ENCODE assay signal across 8 mouse cellular contexts in genomic region chr7:140035456-140035855, GRCm38 (mm10). TPM values are rescaled to one million over a fixed set of nuclear protein-coding genes. Genes with fewer than 3 reads are reported as not detected.
DNase-seq lines count a peak whose midpoint lies in the region; ATAC-seq and TF ChIP-seq lines count a peak whose summit lies in the region.

No protein-coding gene starts in this region.

- peaks cover 35% of the 10 kb centered on the region for H3K4me1 ChIP-seq in erythroblast, embryonic 14.5 days (ENCODE audit: control insufficient read depth)
- peaks cover 6% of the 10 kb centered on the region for H3K4me1 ChIP-seq in testis, adult 2 months (ENCODE audit: control insufficient read depth, insufficient read depth, low read length)
- H3K4me1 ChIP-seq in liver, embryonic 11.5 days (replicated peaks; ENCODE audit: control insufficient read depth, insufficient read depth, low read length) = peaks cover 8% of the 10 kb centered on the region; the same call in 1 of the 2 replicates

- peak overlapping the region; percentile 87 for H3K4me2 ChIP-seq in liver, embryonic 11.5 days

- TF ChIP-seq CTCF in testis, adult 2 months (IDR thresholded peaks at IDR 0.05; ENCODE audit: control insufficient read depth, insufficient read depth, insufficient replicate concordance, low read depth, low read length) = no peak

- no peaks in the 10 kb centered on the region for H3K9me3 ChIP-seq in erythroblast, embryonic 14.5 days (ENCODE audit: control insufficient read depth, low read length)
- no peaks in the 10 kb centered on the region for H3K9me3 ChIP-seq in liver, embryonic 11.5 days (ENCODE audit: control insufficient read depth, low read length)

- no peak for DNase-seq in testis, postnatal 14 days (ENCODE audit: low spot score)
- no peak for DNase-seq in liver, embryonic 11.5 days (ENCODE audit: low spot score)
- peak; percentile 15 for DNase-seq in testis, postnatal 10 days (ENCODE audit: low spot score)
- no peak for DNase-seq in frontal cortex, adult 2 months (ENCODE audit: extremely low spot score in 1 of 2, low spot score in 1 of 2)
- no peak for DNase-seq in embryo, embryonic 11 days

- no peak for ATAC-seq in erythroblast, adult 5-6 weeks (replicated peaks; ENCODE audit: low FRiP score, poor library complexity, severe bottlenecking)
- no peak for ATAC-seq in liver, embryonic 11.5 days (replicated peaks; ENCODE audit: low FRiP score)

- no peak overlapping the region for H3K27ac ChIP-seq in testis, adult 2 months (ENCODE audit: control insufficient read depth, insufficient read depth, low read depth, low read length)
- H3K27ac ChIP-seq in liver, embryonic 11.5 days (ENCODE audit: low read depth, low read length) = peak overlapping the region; percentile 72; the same call in 1 of the 2 replicates

- TF ChIP-seq POLR2A in testis, adult 2 months (IDR thresholded peaks at IDR 0.05; ENCODE audit: control insufficient read depth, low read depth, low read length) = no peak

- no peaks in the 10 kb centered on the region for H3K27me3 ChIP-seq in erythroblast, embryonic 14.5 days (ENCODE audit: control insufficient read depth)
- no peaks in the 10 kb centered on the region for H3K27me3 ChIP-seq in testis, adult 2 months (ENCODE audit: control insufficient read depth, insufficient read depth, low read length)
- no peaks in the 10 kb centered on the region for H3K27me3 ChIP-seq in liver, embryonic 11.5 days (replicated peaks; ENCODE audit: control insufficient read depth, insufficient read depth, low read length)

- H3K36me3 ChIP-seq in erythroblast, embryonic 14.5 days (ENCODE audit: control insufficient read depth) = peaks cover 80% of the 10 kb centered on the region
- H3K36me3 ChIP-seq in testis, adult 2 months (ENCODE audit: control insufficient read depth, insufficient read depth, low read length) = peaks cover 2% of the 10 kb centered on the region
- H3K36me3 ChIP-seq in liver, embryonic 11.5 days (ENCODE audit: control insufficient read depth, insufficient read depth, low read length) = peaks cover 22% of the 10 kb centered on the region

- peak overlapping the region; percentile 89 for H3K9ac ChIP-seq in liver, embryonic 11.5 days (ENCODE audit: low read depth, low read length)

- 19% methylated on average over 7 of the region's 7 CpGs for WGBS in liver, embryonic 11.5 days

- peak overlapping the region; percentile 77 for H3K4me3 ChIP-seq in erythroblast, embryonic 14.5 days (replicated peaks)
- peak overlapping the region; percentile 94 for H3K4me3 ChIP-seq in testis, adult 2 months (ENCODE audit: control insufficient read depth, low read depth, low read length)
- H3K4me3 ChIP-seq in liver, embryonic 11.5 days (ENCODE audit: low read depth, low read length) = peak overlapping the region; percentile 90

RNA-seq across cellular contexts. Expression of gene Zfp511, which starts 0.7 kb away (rescaled TPM):
- polyA plus RNA-seq in erythroblast, embryonic 14.5 days (2012) = 4.2 and 4.6 TPM in 2 replicates
- 11.5 and 12.5 TPM in 2 replicates for total RNA-seq in erythroblast, adult 5-6 weeks (2015; ENCODE audit: low replicate concordance)
- 5.8 and 6.6 TPM in 2 replicates for total RNA-seq in erythroblast, adult 5-6 weeks (2017; ENCODE audit: low replicate concordance)
- polyA plus RNA-seq in testis, adult 2 months (2012; rRNA removed) = 57.7 and 58.9 TPM in 2 replicates
- 41.4 and 44.6 TPM in 2 replicates for polyA plus RNA-seq in liver, embryonic 11.5 days (2014; fragmentation: Nextera tagmentation; extraction: Ambion mirVana)
- polyA plus RNA-seq in frontal cortex, adult 2 months (2012; rRNA removed) = 67.6 and 71.5 TPM in 2 replicates

RNA-seq across cellular contexts. Expression of gene Tubgcp2, which starts 1.0 kb away (rescaled TPM):
- 1.0 and 1.5 TPM in 2 replicates for polyA plus RNA-seq in erythroblast, embryonic 14.5 days (2012)
- 9.4 and 14.6 TPM in 2 replicates for total RNA-seq in erythroblast, adult 5-6 weeks (2015; ENCODE audit: low replicate concordance)
- total RNA-seq in erythroblast, adult 5-6 weeks (2017; ENCODE audit: low replicate concordance) = 8.3 and 9.6 TPM in 2 replicates
- polyA plus RNA-seq in testis, adult 2 months (2012; rRNA removed) = 60.3 and 67.5 TPM in 2 replicates
- polyA plus RNA-seq in liver, embryonic 11.5 days (2014; fragmentation: Nextera tagmentation; extraction: Ambion mirVana) = 45.1 and 52.6 TPM in 2 replicates
- polyA plus RNA-seq in frontal cortex, adult 2 months (2012; rRNA removed) = 46.1 and 51.7 TPM in 2 replicates

RNA-seq across cellular contexts. Expression of gene Msx3, which starts 13.4 kb away (rescaled TPM):
- polyA plus RNA-seq in erythroblast, embryonic 14.5 days (2012) = not detected in 2 replicates
- not detected in 2 replicates for total RNA-seq in erythroblast, adult 5-6 weeks (2015; ENCODE audit: low replicate concordance)
- not detected in 2 replicates for total RNA-seq in erythroblast, adult 5-6 weeks (2017; ENCODE audit: low replicate concordance)
- 0.12 TPM in 1 of 2 replicates, not detected in the other for polyA plus RNA-seq in testis, adult 2 months (2012; rRNA removed)
- polyA plus RNA-seq in liver, embryonic 11.5 days (2014; fragmentation: Nextera tagmentation; extraction: Ambion mirVana) = 0.11 TPM in 1 of 2 replicates, not detected in the other
- polyA plus RNA-seq in frontal cortex, adult 2 months (2012; rRNA removed) = 0.17 and 0.28 TPM in 2 replicates

RNA-seq across cellular contexts. Expression of gene Adam8, which starts 43.1 kb away (rescaled TPM):
- 0.05 and 0.21 TPM in 2 replicates for polyA plus RNA-seq in erythroblast, embryonic 14.5 days (2012)
- 6.9 and 8.3 TPM in 2 replicates for total RNA-seq in erythroblast, adult 5-6 weeks (2015; ENCODE audit: low replicate concordance)
- 7.3 and 7.8 TPM in 2 replicates for total RNA-seq in erythroblast, adult 5-6 weeks (2017; ENCODE audit: low replicate concordance)
- 6.9 and 7.0 TPM in 2 replicates for polyA plus RNA-seq in testis, adult 2 months (2012; rRNA removed)
- 1.1 and 1.4 TPM in 2 replicates for polyA plus RNA-seq in liver, embryonic 11.5 days (2014; fragmentation: Nextera tagmentation; extraction: Ambion mirVana)
- polyA plus RNA-seq in frontal cortex, adult 2 months (2012; rRNA removed) = 6.4 and 7.7 TPM in 2 replicates

RNA-seq across cellular contexts. Expression of gene Caly, which starts 46.9 kb away (rescaled TPM):
- polyA plus RNA-seq in erythroblast, embryonic 14.5 days (2012) = 0.04 TPM in 1 of 2 replicates, not detected in the other
- total RNA-seq in erythroblast, adult 5-6 weeks (2015; ENCODE audit: low replicate concordance) = not detected in 2 replicates
- not detected in 2 replicates for total RNA-seq in erythroblast, adult 5-6 weeks (2017; ENCODE audit: low replicate concordance)
- polyA plus RNA-seq in testis, adult 2 months (2012; rRNA removed) = 3.7 and 4.6 TPM in 2 replicates
- 0.19 and 0.52 TPM in 2 replicates for polyA plus RNA-seq in liver, embryonic 11.5 days (2014; fragmentation: Nextera tagmentation; extraction: Ambion mirVana)
- 468 and 504 TPM in 2 replicates for polyA plus RNA-seq in frontal cortex, adult 2 months (2012; rRNA removed)

Comparison
In these comparisons a context has a peak if more than half of its experiments do, and no peak if none do; other contexts are left out.
1. RNA of gene Tubgcp2, which starts 1.0 kb away (polyA plus RNA-seq): 60.3 to 67.5 TPM in testis, adult 2 months, 46.1 to 51.7 TPM in frontal cortex, adult 2 months and 45.1 to 52.6 TPM in liver, embryonic 11.5 days; 1.0 to 1.5 TPM in erythroblast, embryonic 14.5 days; every median in the first group is over 10 times any median in the second.
2. Peak in every context shown above with its lines, with median percentiles within 50 percentile points of each other: H3K4me3 ChIP-seq.